Mouse (Mus musculus): ENCODE results near the gene Apoc3. TPM values are rescaled to one million over a fixed set of nuclear protein-coding genes. Genes with fewer than 3 reads are reported as not detected.

The Apoc3 gene
- total and polyA plus RNA-seq, 3 experiments: 0.33 TPM; not detected in 2

- peaks cover 31% of the 10 kb centered on the region for H3K36me3 ChIP-seq (replicated peaks)
- peaks cover 48% of the 10 kb centered on the region for H3K4me1 ChIP-seq (ENCODE audit: insufficient read depth, low read depth, low read length)
- H3K4me3 ChIP-seq (ENCODE audit: low read depth, low read length): no peak overlapping the region
- TF ChIP-seq TAL1 (conservative IDR thresholded peaks at IDR 0.05; ENCODE audit: low read depth, low read length) (no peak), GATA2 (IDR thresholded peaks at IDR 0.05; ENCODE audit: borderline replicate concordance, low read depth, low read length) (no peak), POLR2AphosphoS5 (IDR thresholded peaks at IDR 0.05; ENCODE audit: insufficient replicate concordance, low read depth, low read length) (no peak), GATA1 (IDR thresholded peaks at IDR 0.05; ENCODE audit: borderline replicate concordance, low read length) (no peak), CTCF (IDR thresholded peaks at IDR 0.05; ENCODE audit: low read depth, low read length) (no peak)
- H3K9me3 ChIP-seq (replicated peaks): no peaks in the 10 kb centered on the region
- DNase-seq (ENCODE audit: low spot score) (no peak), ATAC-seq (ENCODE audit: extremely low read depth, insufficient number of reproducible peaks, low FRiP score, poor library complexity, severe bottlenecking) (no peak)
- peaks cover 24% of the 10 kb centered on the region for H3K27me3 ChIP-seq (ENCODE audit: insufficient read depth, low read length)
Observed at GRCm38 (mm10) chr9:46227064-46227614, 8.3 kb downstream of the Apoc3 start.

- H3K4me1 ChIP-seq (ENCODE audit: insufficient read depth, low read depth, low read length): peaks cover 38% of the 10 kb centered on the region
- H3K9me3 ChIP-seq (replicated peaks): no peaks in the 10 kb centered on the region
- peaks cover 52% of the 10 kb centered on the region for H3K36me3 ChIP-seq (replicated peaks)
- peaks cover 19% of the 10 kb centered on the region for H3K27me3 ChIP-seq (ENCODE audit: insufficient read depth, low read length)
- no peak overlapping the region for H3K4me3 ChIP-seq (ENCODE audit: low read depth, low read length)
- DNase-seq (ENCODE audit: low spot score): no peak
- ATAC-seq (ENCODE audit: extremely low read depth, insufficient number of reproducible peaks, low FRiP score, poor library complexity, severe bottlenecking): no peak
- TF ChIP-seq GATA1 (IDR thresholded peaks at IDR 0.05; ENCODE audit: borderline replicate concordance, low read length): no peak
- TF ChIP-seq CTCF (IDR thresholded peaks at IDR 0.05; ENCODE audit: low read depth, low read length): no peak
- TF ChIP-seq POLR2AphosphoS5 (IDR thresholded peaks at IDR 0.05; ENCODE audit: insufficient replicate concordance, low read depth, low read length): no peak
- no peak for TF ChIP-seq GATA2 (IDR thresholded peaks at IDR 0.05; ENCODE audit: borderline replicate concordance, low read depth, low read length)
- no peak for TF ChIP-seq TAL1 (conservative IDR thresholded peaks at IDR 0.05; ENCODE audit: low read depth, low read length)
Observed at GRCm38 (mm10) chr9:46224945-46225660, 10.3 kb downstream of the Apoc3 start.

GRCm38 (mm10) chr9:46224101-46224500, 11.3 kb downstream of the Apoc3 start:
- Histone ChIP-seq H3K27me3 (ENCODE audit: insufficient read depth, low read length) (peaks cover 9% of the 10 kb centered on the region; the same call in 1 of the 2 replicates), H3K9me3 (replicated peaks) (no peaks in the 10 kb centered on the region), H3K36me3 (replicated peaks) (peaks cover 62% of the 10 kb centered on the region), H3K4me3 (ENCODE audit: low read depth, low read length) (no peak overlapping the region), H3K4me1 (ENCODE audit: insufficient read depth, low read depth, low read length) (peaks cover 32% of the 10 kb centered on the region)
- DNase-seq (ENCODE audit: low spot score) (no peak), ATAC-seq (ENCODE audit: extremely low read depth, insufficient number of reproducible peaks, low FRiP score, poor library complexity, severe bottlenecking) (no peak)
- TF ChIP-seq TAL1 (conservative IDR thresholded peaks at IDR 0.05; ENCODE audit: low read depth, low read length): no peak

GRCm38 (mm10) chr9:46223090-46223489, 12.3 kb downstream of the Apoc3 start:
- peaks cover 38% of the 10 kb centered on the region for H3K4me1 ChIP-seq (ENCODE audit: insufficient read depth, low read depth, low read length)
- ATAC-seq (ENCODE audit: extremely low read depth, insufficient number of reproducible peaks, low FRiP score, poor library complexity, severe bottlenecking): no peak

GRCm38 (mm10) chr9:46218176-46218575, 17.3 kb downstream of the Apoc3 start:
- Histone ChIP-seq H3K36me3 (replicated peaks) (peaks cover 90% of the 10 kb centered on the region), H3K9me3 (replicated peaks) (no peaks in the 10 kb centered on the region), H3K4me3 (ENCODE audit: low read depth, low read length) (no peak overlapping the region), H3K4me1 (ENCODE audit: insufficient read depth, low read depth, low read length) (peaks cover 62% of the 10 kb centered on the region), H3K27me3 (ENCODE audit: insufficient read depth, low read length) (no peaks in the 10 kb centered on the region)
- peak; percentile 9; the same call in 1 of the 2 replicates for ATAC-seq (ENCODE audit: extremely low read depth, insufficient number of reproducible peaks, low FRiP score, poor library complexity, severe bottlenecking)
- no peak for TF ChIP-seq TAL1 (conservative IDR thresholded peaks at IDR 0.05; ENCODE audit: low read depth, low read length)
- no peak for TF ChIP-seq CTCF (IDR thresholded peaks at IDR 0.05; ENCODE audit: low read depth, low read length)
- no peak for TF ChIP-seq GATA1 (IDR thresholded peaks at IDR 0.05; ENCODE audit: borderline replicate concordance, low read length)
- TF ChIP-seq POLR2AphosphoS5 (IDR thresholded peaks at IDR 0.05; ENCODE audit: insufficient replicate concordance, low read depth, low read length): no peak
- no peak for TF ChIP-seq GATA2 (IDR thresholded peaks at IDR 0.05; ENCODE audit: borderline replicate concordance, low read depth, low read length)
- DNase-seq (ENCODE audit: low spot score): peak; percentile 58

More at GRCm38 (mm10) chr9:46223090-46223489, 12.3 kb downstream of the Apoc3 start:
- Histone ChIP-seq H3K36me3 (replicated peaks) (peaks cover 67% of the 10 kb centered on the region), H3K4me3 (ENCODE audit: low read depth, low read length) (no peak overlapping the region), H3K27me3 (ENCODE audit: insufficient read depth, low read length) (0 out of 2 replicates have a peak, but pooled peaks cover under 1% of the 10 kb centered on the region), H3K9me3 (replicated peaks) (no peaks in the 10 kb centered on the region)
- DNase-seq (ENCODE audit: low spot score): no peak
- no peak for TF ChIP-seq POLR2AphosphoS5 (IDR thresholded peaks at IDR 0.05; ENCODE audit: insufficient replicate concordance, low read depth, low read length)
- TF ChIP-seq TAL1 (conservative IDR thresholded peaks at IDR 0.05; ENCODE audit: low read depth, low read length): no peak
- no peak for TF ChIP-seq CTCF (IDR thresholded peaks at IDR 0.05; ENCODE audit: low read depth, low read length)
- no peak for TF ChIP-seq GATA1 (IDR thresholded peaks at IDR 0.05; ENCODE audit: borderline replicate concordance, low read length)
- no peak for TF ChIP-seq GATA2 (IDR thresholded peaks at IDR 0.05; ENCODE audit: borderline replicate concordance, low read depth, low read length)

- Histone ChIP-seq H3K27me3 (ENCODE audit: insufficient read depth, low read length) (no peaks in the 10 kb centered on the region), H3K4me3 (ENCODE audit: low read depth, low read length) (no peak overlapping the region), H3K36me3 (replicated peaks) (peaks cover 90% of the 10 kb centered on the region), H3K9me3 (replicated peaks) (no peaks in the 10 kb centered on the region), H3K4me1 (ENCODE audit: insufficient read depth, low read depth, low read length) (peaks cover 74% of the 10 kb centered on the region)
- TF ChIP-seq CTCF (IDR thresholded peaks at IDR 0.05; ENCODE audit: low read depth, low read length) (no peak), GATA1 (IDR thresholded peaks at IDR 0.05; ENCODE audit: borderline replicate concordance, low read length) (no peak), GATA2 (IDR thresholded peaks at IDR 0.05; ENCODE audit: borderline replicate concordance, low read depth, low read length) (no peak), POLR2AphosphoS5 (IDR thresholded peaks at IDR 0.05; ENCODE audit: insufficient replicate concordance, low read depth, low read length) (no peak), TAL1 (conservative IDR thresholded peaks at IDR 0.05; ENCODE audit: low read depth, low read length) (no peak)
- no peak for ATAC-seq (ENCODE audit: extremely low read depth, insufficient number of reproducible peaks, low FRiP score, poor library complexity, severe bottlenecking)
- no peak for DNase-seq (ENCODE audit: low spot score)
Observed at GRCm38 (mm10) chr9:46216744-46217470, 18.5 kb downstream of the Apoc3 start.

Measured in G1E (cell line).